Mouse (Mus musculus) heart, postnatal 14 days (tissue): Measurements from ENCODE around the gene Prss50. TPM values are rescaled to one million over a fixed set of nuclear protein-coding genes. Genes with fewer than 3 reads are reported as not detected.

Experiments
- DNase-seq, 2 experiments: peaks; one replicate each; pipeline ENCODE4 v3.0.0; 2021 to 2022
- intact Hi-C: fragments of 180-260 bp; cut with DNase I; formaldehyde crosslinking; loops from one replicate; pipeline ENCODE4 v1.15.1; 2025
- total RNA-seq, 2 experiments: library from RNA; stranded (reverse); gene quantifications; 2 replicates each; pipeline ENCODE4 v1.2.3; 2021

The Prss50 gene
- total RNA-seq, 2 experiments from 2014 or later: not detected

DNA sequence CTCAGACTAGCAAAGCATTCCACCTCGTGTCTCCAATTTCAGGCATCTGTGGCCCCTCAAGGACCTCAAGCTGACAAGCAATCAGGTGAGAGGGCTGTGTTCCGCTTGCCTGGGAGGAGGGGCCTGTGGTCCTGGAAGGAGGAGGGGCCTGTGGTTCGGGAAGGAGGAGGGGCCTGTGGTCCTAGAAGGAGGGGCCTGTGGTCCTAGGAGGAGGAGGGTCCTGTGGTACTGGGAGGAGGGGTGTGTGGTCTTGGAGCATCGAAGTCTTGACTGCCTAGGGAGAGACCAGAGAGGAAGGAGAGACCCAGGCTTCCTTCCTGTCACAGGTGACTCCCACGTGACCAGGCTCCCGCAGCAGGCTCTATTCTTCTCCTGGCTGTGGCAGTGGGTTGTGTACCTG, 38.8 kb downstream of the Prss50 start:
- intact Hi-C loops: no loop called here
- no peak for DNase-seq

DNA sequence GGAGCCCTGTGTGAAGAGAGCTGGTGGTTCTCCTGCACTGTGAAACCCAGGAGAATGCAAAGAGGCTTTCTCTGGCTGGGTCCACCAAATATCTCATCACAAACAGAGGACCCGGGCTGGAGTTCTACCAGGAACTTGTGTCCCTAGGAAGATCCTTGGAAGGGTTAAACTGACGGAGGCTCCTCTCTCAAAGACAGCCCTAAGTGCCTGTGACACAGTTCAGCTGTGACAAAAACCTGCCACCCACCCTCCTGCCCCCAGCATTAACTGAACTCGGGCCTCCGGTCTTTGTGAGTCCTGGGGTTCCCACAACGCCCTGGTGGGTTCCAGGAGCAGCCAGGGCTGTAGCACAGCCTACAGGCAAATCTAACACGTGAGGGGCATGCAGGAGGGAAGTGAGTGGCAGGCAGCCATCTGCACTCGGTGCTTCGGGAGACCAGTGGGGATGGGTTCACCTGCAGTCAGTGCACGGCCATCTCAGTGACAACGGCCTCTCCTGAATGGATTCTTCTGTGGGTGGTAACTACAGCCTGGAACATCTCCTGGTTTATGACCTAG, 41.8 kb downstream of the Prss50 start:
- no peak for DNase-seq
- intact Hi-C loops: no loop called here

DNA sequence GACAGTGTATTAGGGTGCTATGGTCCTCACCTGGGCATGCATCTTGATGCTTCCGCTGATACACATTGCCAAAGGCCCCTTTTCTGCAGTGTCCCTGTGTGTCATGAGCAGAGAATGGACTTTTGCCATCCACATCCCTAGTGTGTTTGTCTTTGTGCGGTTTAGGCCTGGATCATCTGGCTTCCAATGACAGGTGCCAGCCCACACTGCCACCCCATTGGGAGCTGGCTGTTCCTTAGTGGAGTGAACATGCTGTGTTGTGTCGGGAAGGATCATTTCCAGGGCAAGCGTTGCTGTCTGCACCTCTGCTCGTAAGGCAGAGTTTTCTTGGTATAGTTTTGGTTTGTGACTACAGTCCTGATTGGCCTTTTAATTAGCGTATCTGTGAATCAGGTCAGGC, 43.4 kb downstream of the Prss50 start:
- intact Hi-C loops: no loop called here
- DNase-seq: no peak

DNA sequence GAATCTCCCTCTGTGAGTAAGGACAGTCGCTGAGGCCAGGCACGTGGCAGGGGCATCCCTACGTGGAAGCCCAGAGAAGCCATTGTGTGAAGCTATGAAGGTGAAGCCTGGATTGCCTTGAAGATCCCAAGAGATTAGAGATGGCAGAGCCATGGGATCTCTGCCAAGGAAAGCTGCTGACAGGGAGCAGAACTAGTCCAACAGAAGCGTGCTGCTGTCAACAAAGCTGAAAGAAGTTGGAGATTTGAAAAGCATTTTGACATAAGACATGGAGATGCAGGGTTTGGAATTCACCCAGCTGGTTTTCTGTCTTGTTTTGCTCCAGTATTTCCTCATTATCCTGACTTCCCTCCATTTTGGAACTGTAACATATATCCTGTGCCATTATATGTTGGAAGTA, 44.5 kb downstream of the Prss50 start:
- no peak for DNase-seq
- intact Hi-C loops: no loop called here

DNA sequence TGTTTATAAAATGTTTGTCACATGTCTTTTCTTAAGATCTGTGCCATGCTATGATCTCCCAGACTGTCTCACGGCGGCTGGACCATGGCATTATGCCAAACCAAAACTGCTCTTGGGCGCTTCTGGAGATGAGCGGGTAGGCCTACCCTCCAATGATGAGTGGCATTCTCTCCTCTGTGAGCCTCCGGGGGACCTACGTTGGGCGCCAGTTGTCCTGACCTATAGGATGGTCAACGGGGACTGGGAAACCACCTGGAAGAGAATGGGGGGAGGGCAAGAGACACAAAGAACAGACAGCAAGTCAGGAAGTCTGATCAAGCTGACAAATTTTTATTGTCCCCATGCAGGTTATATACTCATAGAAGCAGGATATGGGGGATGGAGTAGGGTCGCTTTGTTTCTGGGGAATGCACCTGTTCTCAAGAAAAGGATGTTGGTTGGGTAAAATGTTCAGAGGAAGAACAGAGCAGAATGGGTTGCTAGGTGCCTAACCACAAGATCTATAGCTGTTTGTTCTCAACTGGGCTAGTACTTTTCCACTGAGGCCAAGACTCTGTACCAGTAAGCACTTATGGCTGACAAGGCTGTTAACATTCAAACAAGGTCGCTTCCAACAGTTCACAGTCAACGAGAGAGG, 49.6 kb downstream of the Prss50 start:
- intact Hi-C loops: no loop called here
- no peak for DNase-seq

- no peak for DNase-seq
Measured at GRCm38 (mm10) chr9:110907838-110908630, 50.3 kb downstream of the Prss50 start.

DNA sequence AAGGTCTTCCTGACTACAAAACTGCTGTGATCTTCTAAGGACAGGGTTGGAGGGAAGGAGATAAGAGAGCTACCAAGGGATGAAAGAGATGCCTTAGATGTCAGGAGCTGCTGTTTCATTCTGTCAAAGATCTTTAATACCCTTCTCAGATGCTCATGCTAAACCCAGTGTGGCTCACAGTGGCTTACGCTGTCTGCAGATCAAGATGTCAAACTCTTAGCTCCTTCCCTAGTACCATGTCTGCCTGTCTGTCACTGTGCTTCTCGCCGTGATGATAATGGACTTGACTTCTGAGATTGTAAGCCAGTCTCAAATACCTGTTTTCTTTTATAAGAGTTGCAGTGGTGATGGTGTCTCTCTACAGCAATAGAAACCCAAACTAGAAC, 50.9 kb downstream of the Prss50 start:
- intact Hi-C loops: no loop called here
- no peak for DNase-seq

More at GRCm38 (mm10) chr9:110907838-110908630, 50.3 kb downstream of the Prss50 start:
- intact Hi-C loops: no loop called here

DNA sequence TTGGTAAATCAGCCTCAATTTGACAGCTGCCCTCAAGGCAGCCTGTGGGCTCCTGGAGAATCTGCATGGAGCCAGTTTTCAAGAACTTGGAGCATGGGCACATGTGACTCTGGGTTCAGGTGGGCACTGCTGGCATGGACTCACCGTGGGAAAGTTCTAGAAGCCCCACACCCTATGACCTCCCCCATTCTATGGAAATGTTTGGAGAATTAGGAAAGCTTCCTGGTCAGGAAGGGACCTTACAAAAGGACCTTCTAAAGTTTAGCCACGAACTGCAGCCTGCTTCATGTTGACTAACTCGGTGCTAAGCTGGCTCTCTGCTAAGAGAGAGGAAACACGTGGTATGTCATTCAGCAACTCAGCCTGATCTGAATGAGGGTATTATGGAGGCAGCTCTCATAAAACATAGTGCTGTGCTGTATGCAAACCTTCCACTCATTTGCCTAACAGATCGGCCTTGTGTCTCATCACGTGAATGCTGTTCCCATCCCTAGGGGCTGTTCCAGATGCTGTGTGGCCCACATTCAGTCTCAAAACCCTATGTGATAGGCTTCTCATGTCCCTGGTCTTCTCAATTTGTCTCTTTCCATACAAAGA, 51.7 kb downstream of the Prss50 start:
- no peak for DNase-seq
- intact Hi-C loops: no loop called here

Other genes starting within 250 kb of the Prss50 start
- gene Nradd, start 233.5 kb upstream of the Prss50 start, total RNA-seq: 1 to 10 TPM; 1.1 to 1.2 TPM
- 10 to 100 TPM; 10.4 to 12.0 TPM for gene Nbeal2, start 203.8 kb upstream of the Prss50 start, total RNA-seq
- gene Ccdc12, start 201.5 kb upstream of the Prss50 start, total RNA-seq: 10 to 100 TPM; 65.4 to 68.1 TPM
- gene Myl3, start 116.1 kb upstream of the Prss50 start, total RNA-seq: over 10,000 TPM; 11,266 to 12,112 TPM
- gene Pth1r, start 110.8 kb upstream of the Prss50 start, total RNA-seq: 1 to 10 TPM; 9.1 TPM
- not detected for gene Prss42, start 59.8 kb upstream of the Prss50 start, total RNA-seq
- not detected for gene Prss44, start 44.0 kb upstream of the Prss50 start, total RNA-seq
- not detected for gene Prss43, start 31.3 kb upstream of the Prss50 start, total RNA-seq
- gene Prss45, start 23.4 kb upstream of the Prss50 start, total RNA-seq: not detected
- not detected for gene Prss46, start 13.5 kb upstream of the Prss50 start, total RNA-seq
- gene Als2cl, start 21.9 kb downstream of the Prss50 start, total RNA-seq: 10 to 100 TPM; 20.1 to 22.9 TPM
- 1 to 10 TPM; 1.3 to 3.2 TPM for gene Tmie, start 22.1 kb downstream of the Prss50 start, total RNA-seq
- gene Fam240a, start 58.9 kb downstream of the Prss50 start, total RNA-seq: not detected
- gene Tdgf1, start 88.2 kb downstream of the Prss50 start, total RNA-seq: under 1 TPM in 1 of 2 experiments, not detected in 1; 0.10 TPM
- 10 to 100 TPM; 68.5 to 71.5 TPM for gene Lrrc2, start 93.6 kb downstream of the Prss50 start, total RNA-seq
- 1 to 10 TPM; 3.0 to 5.2 TPM for gene Rtp3, start 132.6 kb downstream of the Prss50 start, total RNA-seq
- gene Ltf, start 161.3 kb downstream of the Prss50 start, total RNA-seq: 1 to 10 TPM; 1.6 to 1.8 TPM
- gene Ccrl2, start 199.6 kb downstream of the Prss50 start, total RNA-seq: 10 to 100 TPM in 1 of 2 experiments, 1 to 10 TPM in 1; 9.7 to 10.5 TPM